Mouse (Mus musculus) left cerebral cortex, postnatal 4 days (tissue): Measurements from ENCODE around the gene Olfr1126. TPM values are rescaled to one million over a fixed set of nuclear protein-coding genes. Genes with fewer than 3 reads are reported as not detected.
"Not testable (repeated sequence)": the region's sequence is repeated elsewhere in the genome, so short reads cannot be mapped to it uniquely, and the experiment has no call there.

Source experiments
- DNase-seq: peaks from one replicate; pipeline ENCODE4 v3.0.0-alpha.2; 2022
- intact Hi-C: fragments of 180-260 bp; cut with DNase I; formaldehyde crosslinking; loops from one replicate; pipeline ENCODE4 v1.15.1; 2025
- total RNA-seq, 2 experiments: library from RNA; stranded (reverse); gene quantifications; 2 replicates each; pipeline ENCODE4 v1.2.3; 2021

Olfr1126 gene
- not detected for total RNA-seq

DNA sequence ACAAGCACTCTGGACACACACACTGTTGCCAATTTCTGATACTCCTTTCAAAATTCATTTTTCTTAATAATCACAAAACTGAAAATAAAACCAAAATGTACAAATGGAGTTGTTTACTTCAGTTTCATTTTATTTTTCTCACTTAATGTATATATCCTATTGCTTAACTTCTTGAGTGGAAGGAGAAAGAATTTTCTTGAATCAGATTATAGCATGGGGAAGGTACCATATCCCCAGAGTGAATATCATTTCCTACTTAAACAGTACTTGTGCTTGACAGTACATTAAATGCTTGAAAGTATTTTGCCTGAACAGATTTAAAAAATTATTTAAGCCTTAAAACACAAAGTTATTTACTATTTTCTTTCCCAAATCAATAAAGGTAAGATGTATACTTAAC is at the start of gene Olfr1126:
Olfr1126 (plus strand) TSS at position 301 of the 400 bp plus-strand sequence.
- no peak for DNase-seq
- intact Hi-C loops = no loop called here

DNA sequence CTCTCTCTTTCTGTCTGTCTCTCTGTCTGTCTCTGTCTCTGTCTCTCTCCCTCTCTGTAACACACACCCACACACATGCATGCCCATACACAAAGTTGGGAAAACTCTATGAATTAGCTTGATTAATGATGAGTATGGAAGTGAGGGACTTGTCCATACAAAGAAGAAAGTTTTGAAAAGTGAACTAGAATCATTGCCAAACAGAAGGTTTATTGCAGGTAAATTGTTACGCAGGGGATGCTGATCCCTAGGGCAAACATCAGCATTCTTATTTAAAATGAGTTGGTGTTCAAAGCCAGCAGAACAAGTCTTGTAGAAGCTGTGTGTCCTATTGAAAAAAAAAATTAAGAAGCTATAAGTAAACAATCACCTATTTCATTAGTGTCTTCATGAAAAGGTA is 37.4 kb upstream of the Olfr1126 start, which contains the start of gene Olfr1123:
Olfr1123 (plus strand) TSS at position 301 of the 400 bp plus-strand sequence.
- intact Hi-C loops = no loop called here
- DNase-seq = no peak

- no peak for DNase-seq
- intact Hi-C loops = no loop called here
Measured at GRCm38 (mm10) chr2:87429975-87430374, 23.8 kb upstream of the Olfr1126 start, which contains the start of gene Olfr1124. Gene Olfr1124, plus strand, starts transcription at chr2:87430275.

- intact Hi-C loops = no loop called here
- DNase-seq = no peak
Measured at GRCm38 (mm10) chr2:87437731-87438130, 16.0 kb upstream of the Olfr1126 start.

DNA sequence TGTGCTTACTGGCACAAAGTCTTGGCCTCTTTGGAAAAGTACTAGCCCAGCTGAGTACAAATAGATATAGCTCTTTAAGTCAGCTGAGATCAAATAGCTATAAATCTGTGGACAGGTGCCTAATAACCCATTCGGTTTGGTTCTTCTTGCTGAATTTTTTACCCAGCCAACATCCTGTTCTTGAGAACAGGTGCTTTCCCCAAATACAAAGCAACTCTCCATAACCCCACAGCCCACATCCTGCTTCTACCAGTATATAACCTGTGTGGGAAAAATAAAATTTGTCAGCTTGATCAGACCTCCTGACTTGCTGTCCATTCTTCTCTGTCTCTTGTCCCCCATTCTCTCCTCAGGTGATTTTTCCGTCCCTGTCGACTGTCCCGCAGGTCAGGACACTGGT is 8.0 kb downstream of the Olfr1126 start:
- no peak for DNase-seq
- intact Hi-C loops = no loop called here

DNA sequence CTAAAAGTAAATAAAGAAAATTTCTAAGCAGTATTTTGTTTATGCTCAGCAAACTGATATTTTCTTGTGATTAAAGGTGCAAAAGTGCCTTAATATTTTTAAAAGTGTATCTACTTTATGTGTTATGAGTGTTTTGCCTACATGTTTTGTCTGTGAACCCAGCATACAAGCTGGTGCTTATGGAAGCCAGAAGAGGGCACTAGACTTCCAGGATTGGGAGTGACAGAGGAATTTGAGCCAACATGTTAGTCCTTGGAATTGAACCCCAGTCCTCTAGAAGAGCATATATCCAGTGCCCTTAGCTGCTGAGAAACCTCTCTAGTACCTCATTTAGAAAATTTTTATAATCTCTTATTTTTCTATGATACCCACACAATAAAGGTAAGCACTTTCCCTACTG is 26.4 kb downstream of the Olfr1126 start:
- no peak for DNase-seq
- intact Hi-C loops = no loop called here

GRCm38 (mm10) chr2:87481158-87481557 is 27.4 kb downstream of the Olfr1126 start:
- no peak for DNase-seq
- intact Hi-C loops = no loop called here

DNA sequence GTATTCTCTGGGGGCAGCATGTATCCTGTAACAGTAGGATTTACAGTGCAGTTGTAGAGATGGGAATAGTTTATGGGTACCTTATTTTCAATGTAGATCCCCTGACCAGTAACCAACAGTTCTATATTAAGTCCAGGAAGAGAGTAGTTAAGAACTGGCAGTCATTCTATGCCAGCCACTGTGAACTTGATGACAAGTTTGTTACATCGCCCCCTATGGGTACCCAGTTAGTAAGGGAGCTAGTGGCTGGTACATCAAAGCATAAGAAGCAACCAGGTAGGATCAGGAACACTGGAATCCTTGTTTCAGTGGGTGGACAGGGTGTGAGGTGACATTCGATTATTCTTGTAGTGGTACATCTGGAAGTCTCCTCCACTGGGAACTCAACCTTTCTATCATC is 28.5 kb downstream of the Olfr1126 start:
- no peak for DNase-seq
- intact Hi-C loops = no loop called here

GRCm38 (mm10) chr2:87496993-87497392 is 43.2 kb downstream of the Olfr1126 start, which contains the start of gene Pramel7:
Gene Pramel7, minus strand, starts transcription at chr2:87497093.
- DNase-seq, intact Hi-C loops: not testable (repeated sequence)

- DNase-seq = no peak
- intact Hi-C loops = no loop called here
Measured at GRCm38 (mm10) chr2:87506265-87506664, 52.5 kb downstream of the Olfr1126 start, which contains the start of gene Pramel6. Gene Pramel6, plus strand, starts transcription at chr2:87506565.

Other genes starting within 250 kb of the Olfr1126 start
- not detected for gene Olfr1113, start 245.0 kb upstream of the Olfr1126 start, total RNA-seq
- gene Olfr1115, start 205.9 kb upstream of the Olfr1126 start, total RNA-seq = not detected
- not detected for gene Olfr1116, start 186.4 kb upstream of the Olfr1126 start, total RNA-seq
- gene Olfr1118, start 146.4 kb upstream of the Olfr1126 start, total RNA-seq = not detected
- not detected for gene Olfr1120, start 99.1 kb upstream of the Olfr1126 start, total RNA-seq
- not detected for gene Olfr1121, start 84.1 kb upstream of the Olfr1126 start, total RNA-seq
- gene Olfr1122, start 68.1 kb upstream of the Olfr1126 start, total RNA-seq = under 1 TPM; 0.08 TPM
- not detected for gene Olfr1123, start 37.3 kb upstream of the Olfr1126 start, total RNA-seq
- not detected for gene Olfr1124, start 23.7 kb upstream of the Olfr1126 start, total RNA-seq
- gene Pramel7, start 43.1 kb downstream of the Olfr1126 start, total RNA-seq = not detected
- not detected for gene Pramel6, start 52.6 kb downstream of the Olfr1126 start, total RNA-seq
- not detected for gene Olfr153, start 77.8 kb downstream of the Olfr1126 start, total RNA-seq
- gene Olfr1128, start 91.6 kb downstream of the Olfr1126 start, total RNA-seq = not detected
- not detected for gene Olfr1129, start 119.9 kb downstream of the Olfr1126 start, total RNA-seq
- gene Olfr1130, start 152.2 kb downstream of the Olfr1126 start, total RNA-seq = not detected
- gene Olfr1131, start 173.1 kb downstream of the Olfr1126 start, total RNA-seq = not detected
- not detected for gene Olfr1132, start 183.6 kb downstream of the Olfr1126 start, total RNA-seq
- gene Olfr1133, start 193.4 kb downstream of the Olfr1126 start, total RNA-seq = not detected
- gene Olfr1134, start 204.5 kb downstream of the Olfr1126 start, total RNA-seq = not detected
- not detected for gene Olfr1135, start 219.7 kb downstream of the Olfr1126 start, total RNA-seq
- not detected for gene Olfr1136, start 240.0 kb downstream of the Olfr1126 start, total RNA-seq